Mouse (Mus musculus) thymus, adult 2 months (tissue): Measurements from ENCODE around the gene Rtl8b.

ENCODE experiments used
- CTCF ChIP-seq: fragments of 200-500 bp; IDR thresholded peaks from 2 replicates; pipeline ENCODE4 v1.5.1; 2012; ENCODE audit warnings: mild to moderate bottlenecking, control low read depth, low read length, moderate library complexity, borderline replicate concordance; ENCODE audit not compliant: control insufficient read depth, poor library complexity, insufficient read depth; ENCODE audit errors: extremely low read depth
- POLR2A ChIP-seq: fragments of 200-500 bp; IDR thresholded peaks from 2 replicates; pipeline ENCODE4 v1.6.1; 2012; ENCODE audit warnings: mild to moderate bottlenecking, low read length, control low read depth, moderate library complexity; ENCODE audit not compliant: control insufficient read depth, poor library complexity, insufficient read depth; ENCODE audit errors: extremely low read depth

DNA sequence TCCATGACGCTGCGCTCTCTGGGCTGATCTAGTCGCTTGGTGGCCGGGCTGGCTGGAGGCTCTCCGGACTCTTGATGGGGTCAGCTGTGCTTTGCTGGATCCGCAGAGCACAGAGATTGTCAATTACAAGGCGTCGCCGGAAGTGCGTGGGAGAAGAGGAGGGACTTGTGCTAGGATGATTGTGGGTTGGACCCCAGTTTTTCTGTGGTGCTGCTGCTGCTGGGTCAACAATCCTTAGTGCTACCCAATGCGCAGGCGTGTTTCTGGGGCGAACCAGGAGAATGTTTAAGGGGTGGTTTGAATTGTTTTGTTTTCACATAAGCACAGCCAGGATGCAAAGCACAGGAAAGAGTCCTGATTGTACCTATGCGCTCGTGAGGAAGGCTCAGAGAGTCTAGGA is at the start of gene Rtl8b:
- TF ChIP-seq POLR2A = no peak
- TF ChIP-seq CTCF = no peak
